Mouse (Mus musculus) retina, postnatal 1 day (tissue): ENCODE measurements at regions not wholly inside any gene's neighbourhood (a gene's known extent, or its start where the extent isn't known, plus 50 kb on each side); places are given as distances from the start of the nearest gene placed in this dataset.
A peak's percentile ranks its signal among the peaks of the same experiment; 100 is the strongest.
"Not testable (repeated sequence)": the region's sequence is repeated elsewhere in the genome, so short reads cannot be mapped to it uniquely, and the experiment has no call there.

Source experiments
- DNase-seq: peaks from one replicate; pipeline ENCODE4 v3.0.0-alpha.2; 2012

GRCm38 (mm10) chr10:15886150-15886549 lies 1168.1 kb upstream of the Gje1 start:
- no peak for DNase-seq

DNA sequence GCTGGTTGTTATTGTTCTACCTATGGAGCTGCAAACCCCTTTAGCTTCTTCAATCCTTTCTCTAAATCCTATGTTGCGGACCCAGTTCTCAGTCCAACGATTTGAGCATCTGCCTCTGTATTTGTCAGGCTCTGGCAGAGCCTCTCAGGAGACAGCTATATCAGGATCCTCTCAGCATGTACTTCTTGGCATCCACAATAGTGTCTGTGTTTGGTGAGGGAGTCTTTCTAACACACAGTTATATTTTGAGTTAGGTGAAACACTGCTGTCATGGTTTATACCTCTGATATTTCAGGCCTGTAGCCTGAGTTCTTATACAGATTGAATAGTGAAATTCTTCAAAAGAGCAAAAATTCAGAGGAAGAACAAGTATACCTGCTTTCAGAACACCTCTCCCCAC lies 1150.0 kb upstream of the Gje1 start:
- no peak for DNase-seq

GRCm38 (mm10) chr10:15866931-15867330 lies 1148.9 kb upstream of the Gje1 start:
- no peak for DNase-seq

- DNase-seq: no peak
Observed at GRCm38 (mm10) chr10:15841381-15841780, 1123.4 kb upstream of the Gje1 start.

DNA sequence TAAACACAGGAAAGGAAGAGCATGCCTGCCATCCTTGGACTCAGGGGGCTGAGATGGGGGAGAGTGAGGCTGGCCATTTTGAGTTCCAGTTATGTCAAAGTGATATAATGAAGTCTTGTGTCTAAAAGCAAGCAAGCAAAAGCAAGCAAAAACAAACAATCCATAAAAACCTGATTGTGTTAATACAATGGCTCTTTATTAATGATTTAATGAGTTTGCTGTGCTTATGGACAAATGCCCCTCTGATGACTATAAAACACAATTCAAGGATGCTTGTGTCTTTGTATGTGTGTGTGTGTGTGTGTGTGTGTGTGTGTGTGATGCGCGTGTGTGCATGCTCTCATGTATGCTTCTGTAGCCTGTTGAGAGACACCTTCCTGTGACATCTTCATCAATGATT lies 1114.3 kb upstream of the Gje1 start:
- DNase-seq: peak; percentile 36

GRCm38 (mm10) chr10:15825457-15825856 lies 1107.4 kb upstream of the Gje1 start:
- peak; percentile 5 for DNase-seq

- no peak for DNase-seq
Observed at GRCm38 (mm10) chr10:15807271-15807670, 1089.3 kb upstream of the Gje1 start.

DNA sequence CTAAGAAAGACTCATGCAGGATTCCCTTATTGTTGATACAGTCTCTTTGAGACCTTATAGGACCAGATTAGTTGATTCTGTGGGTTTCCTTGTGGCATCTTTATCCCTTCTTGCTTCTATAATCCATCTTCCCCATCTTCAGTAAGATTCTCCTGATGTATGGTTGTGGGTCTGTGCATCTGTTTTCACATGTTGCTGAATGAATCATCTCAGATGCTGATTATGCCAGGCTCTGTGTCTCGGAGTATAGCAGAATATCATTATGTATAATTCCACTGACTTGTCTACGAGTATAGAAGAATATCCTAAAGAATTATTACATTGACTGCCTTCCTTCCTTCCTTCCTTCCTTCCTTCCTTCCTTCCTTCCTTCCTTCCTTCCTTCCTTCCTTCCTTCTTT lies 1087.8 kb upstream of the Gje1 start:
- DNase-seq: no peak

GRCm38 (mm10) chr10:15793185-15793584 lies 1075.2 kb upstream of the Gje1 start:
- DNase-seq: not testable (repeated sequence)

- DNase-seq: no peak
Observed at GRCm38 (mm10) chr10:15791473-15792269, 1073.7 kb upstream of the Gje1 start.

DNA sequence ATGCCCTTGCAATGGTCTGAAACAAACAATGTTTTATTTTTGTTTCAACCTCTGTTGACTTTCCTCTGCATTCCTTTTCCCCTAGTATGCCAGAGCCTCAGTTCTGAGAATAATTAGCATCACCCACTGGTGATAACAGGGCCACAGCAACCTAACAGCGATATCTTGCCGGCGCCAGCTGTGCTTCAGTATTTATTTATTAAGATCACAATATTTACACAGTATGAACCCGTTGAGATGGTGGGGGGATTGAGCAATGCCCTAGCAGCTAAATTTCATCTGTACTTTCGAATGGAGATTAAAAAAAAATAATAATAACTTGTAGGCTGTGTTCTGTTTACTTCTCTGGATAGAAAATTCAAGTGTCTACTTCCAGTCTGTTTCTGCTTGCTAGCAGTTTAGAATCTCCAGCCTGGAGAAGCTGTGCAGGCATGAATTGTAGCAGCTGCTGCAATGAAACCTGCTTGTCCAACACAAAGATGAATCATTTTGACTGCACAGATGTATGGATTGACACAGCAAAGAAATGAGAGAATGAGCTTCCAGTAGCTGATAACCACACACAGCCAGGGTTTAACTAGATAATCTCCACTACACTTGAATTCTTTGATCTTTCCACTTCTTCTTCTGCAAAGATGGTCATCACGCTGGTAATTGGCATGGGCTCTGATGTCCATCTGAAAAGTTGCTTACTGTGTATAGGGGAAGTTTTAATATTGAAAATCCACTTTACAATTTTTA lies 1042.1 kb upstream of the Gje1 start:
- no peak for DNase-seq

DNA sequence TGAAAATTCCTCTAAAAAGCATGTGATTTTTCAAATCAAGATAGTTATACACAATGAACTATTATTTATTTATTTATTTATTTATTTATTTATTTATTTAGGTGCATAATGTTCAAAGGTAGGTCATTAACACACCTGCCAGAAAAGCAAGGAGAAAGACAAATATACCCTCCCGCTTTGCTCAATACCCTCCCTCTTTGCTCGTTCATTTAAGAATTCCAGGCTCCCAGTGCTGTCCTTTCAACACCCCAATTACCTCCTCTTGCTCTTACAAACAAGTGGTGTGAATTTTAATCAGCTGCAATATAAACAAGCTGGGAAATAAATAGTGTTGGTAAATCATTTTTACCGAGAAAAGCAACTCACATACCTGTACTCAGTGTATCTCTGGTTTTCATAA lies 1041.6 kb upstream of the Gje1 start:
- no peak for DNase-seq

- no peak for DNase-seq
Observed at GRCm38 (mm10) chr10:15757503-15757902, 1039.5 kb upstream of the Gje1 start.

DNA sequence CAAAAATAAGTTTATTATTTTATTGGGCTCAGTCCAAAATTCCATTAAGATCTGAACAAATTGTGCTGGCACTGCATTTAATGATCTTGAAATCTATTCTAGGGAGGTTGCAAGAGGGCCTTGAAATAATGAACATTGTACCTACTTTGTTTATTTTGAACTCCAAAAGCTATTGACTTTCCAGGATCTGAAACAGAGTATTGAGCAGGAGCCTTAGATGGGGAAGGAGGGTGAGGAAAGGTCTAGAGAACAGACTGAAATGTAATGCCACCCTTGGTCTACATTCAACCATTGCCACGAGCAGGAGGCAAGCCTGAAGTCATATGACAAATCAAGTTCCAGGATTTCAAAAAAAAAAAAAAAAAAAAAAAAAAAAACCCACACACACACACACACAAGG lies 1028.9 kb upstream of the Gje1 start:
- DNase-seq: no peak

DNA sequence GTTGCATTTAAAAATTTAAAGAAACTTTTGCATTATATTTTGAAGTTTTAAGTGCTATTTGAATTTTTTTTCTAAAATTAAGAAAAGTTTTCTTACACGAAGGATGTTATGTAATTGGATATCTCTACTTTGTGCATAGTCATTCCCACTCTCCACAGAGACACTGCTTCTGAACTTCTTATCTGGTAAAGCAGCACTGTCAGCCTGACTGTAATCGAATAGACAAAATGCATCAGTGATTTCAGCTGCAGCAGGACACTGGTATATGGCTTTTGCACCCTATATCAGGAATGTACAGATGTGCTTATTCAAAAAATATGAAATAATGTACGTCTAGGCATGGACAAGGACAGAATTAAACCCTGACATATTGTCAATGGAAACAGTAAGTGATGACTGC lies 1020.6 kb upstream of the Gje1 start:
- no peak for DNase-seq

DNA sequence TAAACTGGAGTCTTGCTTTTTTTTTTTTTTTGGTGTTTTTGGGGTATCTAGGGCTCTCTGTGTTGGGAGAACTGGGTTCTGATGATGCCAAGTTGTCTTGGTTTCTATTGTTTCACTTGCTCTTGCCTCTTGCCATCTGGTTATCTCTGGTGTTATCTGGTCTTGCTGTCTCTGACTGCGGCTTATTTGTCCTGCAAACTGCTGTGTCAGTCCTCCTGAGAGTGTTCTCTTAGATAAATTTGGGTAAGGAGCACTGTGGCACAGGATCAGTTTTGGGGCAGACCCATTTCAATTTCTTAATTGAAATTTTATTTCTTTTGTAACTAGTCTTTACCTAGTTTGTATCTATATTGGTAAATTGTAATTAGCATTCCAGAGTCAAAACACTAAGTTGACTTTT lies 1013.3 kb upstream of the Gje1 start:
- no peak for DNase-seq

DNA sequence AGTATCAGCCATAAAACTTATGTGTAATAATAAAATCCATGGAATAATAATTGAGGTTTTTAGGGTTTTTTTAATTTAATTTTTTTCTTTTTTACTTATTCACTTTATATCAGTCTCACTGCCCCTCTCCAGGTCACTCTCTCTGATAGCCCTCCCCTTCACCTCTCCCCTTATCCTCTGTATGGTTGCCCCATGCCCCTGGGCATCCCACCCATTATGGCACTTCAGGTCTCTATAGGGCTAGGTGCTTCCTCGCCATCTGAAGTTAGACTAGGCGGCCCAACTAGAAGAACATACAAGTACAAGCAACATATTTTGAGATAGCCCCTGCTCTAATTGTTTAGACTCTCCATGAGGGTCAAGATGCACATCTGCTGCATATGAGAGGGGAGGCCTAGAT lies 979.9 kb upstream of the Gje1 start:
- no peak for DNase-seq

GRCm38 (mm10) chr10:15697050-15697449 lies 979.0 kb upstream of the Gje1 start:
- DNase-seq: no peak

GRCm38 (mm10) chr10:15671638-15672037 lies 953.6 kb upstream of the Gje1 start:
- not testable (repeated sequence) for DNase-seq
